Mouse (Mus musculus): Measurements from ENCODE around the gene Pum1. TPM values are rescaled to one million over a fixed set of nuclear protein-coding genes. Genes with fewer than 3 reads are reported as not detected.
A peak's percentile ranks its signal among the peaks of the same experiment; 100 is the strongest.

Gene Pum1
- polyA plus RNA-seq, 1 experiment from 2014 or later = 81.2 TPM

DNA sequence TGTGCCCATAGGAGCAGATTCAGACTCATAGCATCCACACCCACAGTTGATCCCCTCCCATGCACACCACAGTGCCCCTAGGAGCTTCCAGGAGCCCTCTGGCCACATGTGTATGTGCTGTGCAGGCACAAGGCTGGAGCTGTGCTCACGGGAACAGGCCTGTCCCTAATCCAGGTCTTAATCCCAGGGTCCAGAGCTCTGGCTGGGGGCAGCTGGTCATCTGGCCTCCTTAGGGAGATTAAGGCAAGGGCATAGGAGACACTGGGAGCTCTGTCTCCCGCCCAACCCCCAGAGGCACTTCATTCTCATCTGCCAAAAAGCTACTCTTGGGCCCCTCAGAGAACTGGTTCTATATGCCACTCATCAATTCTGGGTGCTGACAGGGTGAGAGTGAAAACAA is 140.5 kb downstream of the Pum1 start:
- H3K4me1 ChIP-seq = peaks cover 54% of the 10 kb centered on the region
- H3K27ac ChIP-seq (replicated peaks) = no peak overlapping the region
- no peaks in the 10 kb centered on the region for H3K36me3 ChIP-seq
- 74% methylated on average over 2 of the region's 2 CpGs for WGBS
- no peak for ATAC-seq (ENCODE audit: insufficient number of reproducible peaks, low FRiP score, low TSS enrichment, low read depth)
- H3K4me2 ChIP-seq (replicated peaks) = no peak overlapping the region
- no peak overlapping the region for H3K4me3 ChIP-seq (replicated peaks)
- H3K27me3 ChIP-seq = no peaks in the 10 kb centered on the region
- no peak overlapping the region for H3K9ac ChIP-seq
- no peaks in the 10 kb centered on the region for H3K9me3 ChIP-seq (replicated peaks)

GRCm38 (mm10) chr4:130804292-130804691 is 141.2 kb downstream of the Pum1 start:
- Histone ChIP-seq H3K4me1 (peaks cover 47% of the 10 kb centered on the region), H3K4me3 (replicated peaks) (no peak overlapping the region), H3K9ac (no peak overlapping the region), H3K36me3 (no peaks in the 10 kb centered on the region), H3K4me2 (replicated peaks) (no peak overlapping the region), H3K27ac (replicated peaks) (no peak overlapping the region), H3K9me3 (replicated peaks) (no peaks in the 10 kb centered on the region), H3K27me3 (no peaks in the 10 kb centered on the region)
- 48% methylated on average over 2 of the region's 2 CpGs for WGBS
- ATAC-seq (ENCODE audit: insufficient number of reproducible peaks, low FRiP score, low TSS enrichment, low read depth) = no peak

DNA sequence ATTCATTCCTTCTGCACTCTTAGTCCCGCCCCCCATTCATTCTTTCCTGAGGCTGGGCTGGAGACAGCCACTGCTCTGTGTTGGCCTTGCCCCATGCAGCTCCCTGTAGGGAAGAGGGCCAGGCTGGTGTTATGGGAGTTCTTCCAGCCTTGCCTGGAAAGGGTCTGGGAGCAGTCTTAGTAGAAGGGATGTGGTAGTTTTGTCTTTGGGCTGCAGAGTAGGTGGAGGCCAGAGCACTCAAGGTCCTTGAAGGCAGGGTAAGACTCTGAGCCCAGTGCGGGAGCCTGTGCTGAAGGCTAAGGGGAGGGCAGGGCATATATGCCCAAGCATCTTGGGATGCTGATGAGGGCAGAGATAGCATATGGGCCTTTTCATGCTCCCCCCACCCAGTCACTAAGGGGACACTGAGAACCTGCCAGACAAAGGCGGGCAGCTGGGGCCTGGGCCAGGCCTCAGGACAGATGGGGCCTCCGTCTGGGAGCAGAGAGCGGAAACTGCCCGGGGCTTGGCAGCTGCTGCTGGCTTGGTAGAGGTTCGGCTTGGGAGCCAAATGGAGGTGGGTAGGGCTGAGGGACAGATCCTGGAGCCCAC is 141.7 kb downstream of the Pum1 start:
- ATAC-seq (ENCODE audit: insufficient number of reproducible peaks, low FRiP score, low TSS enrichment, low read depth) = peak; percentile 29; the same call in 1 of the 2 replicates
- no peaks in the 10 kb centered on the region for H3K9me3 ChIP-seq (replicated peaks)
- peak overlapping the region; percentile 49; the same call in 1 of the 2 replicates for H3K27ac ChIP-seq (replicated peaks)
- no peak overlapping the region for H3K9ac ChIP-seq
- peaks cover 41% of the 10 kb centered on the region for H3K4me1 ChIP-seq
- no peaks in the 10 kb centered on the region for H3K27me3 ChIP-seq
- no peaks in the 10 kb centered on the region for H3K36me3 ChIP-seq
- WGBS = 60% methylated on average over 7 of the region's 7 CpGs
- H3K4me2 ChIP-seq (replicated peaks) = no peak overlapping the region
- no peak overlapping the region for H3K4me3 ChIP-seq (replicated peaks)

DNA sequence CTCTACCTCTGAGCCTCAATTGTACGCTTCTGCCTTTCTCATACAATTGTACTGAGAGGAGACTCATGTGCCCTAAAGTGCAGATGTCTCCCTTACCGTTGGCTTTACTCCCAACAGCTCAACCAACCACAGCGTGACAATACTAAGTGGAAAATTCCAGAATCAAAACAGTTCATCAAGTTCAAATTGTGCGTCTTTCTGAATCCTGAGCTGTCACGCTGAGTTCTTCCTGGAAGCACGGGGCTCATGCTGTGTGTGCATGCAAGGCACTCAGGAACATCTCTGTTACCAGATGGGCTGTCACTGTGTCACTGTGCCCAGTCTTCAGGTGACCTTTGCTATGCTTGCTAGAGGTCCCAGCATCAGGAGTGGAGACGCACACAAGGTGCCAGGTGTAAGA is 142.6 kb downstream of the Pum1 start:
- Histone ChIP-seq H3K4me1 (peaks cover 39% of the 10 kb centered on the region), H3K4me2 (replicated peaks) (no peak overlapping the region), H3K27ac (replicated peaks) (0 out of 2 replicates have a peak overlapping the region, but pooled peaks have one; percentile 49), H3K4me3 (replicated peaks) (no peak overlapping the region), H3K9ac (no peak overlapping the region), H3K36me3 (no peaks in the 10 kb centered on the region), H3K9me3 (replicated peaks) (no peaks in the 10 kb centered on the region), H3K27me3 (no peaks in the 10 kb centered on the region)
- 66% methylated on average over 7 of the region's 7 CpGs for WGBS
- ATAC-seq (ENCODE audit: insufficient number of reproducible peaks, low FRiP score, low TSS enrichment, low read depth) = no peak

DNA sequence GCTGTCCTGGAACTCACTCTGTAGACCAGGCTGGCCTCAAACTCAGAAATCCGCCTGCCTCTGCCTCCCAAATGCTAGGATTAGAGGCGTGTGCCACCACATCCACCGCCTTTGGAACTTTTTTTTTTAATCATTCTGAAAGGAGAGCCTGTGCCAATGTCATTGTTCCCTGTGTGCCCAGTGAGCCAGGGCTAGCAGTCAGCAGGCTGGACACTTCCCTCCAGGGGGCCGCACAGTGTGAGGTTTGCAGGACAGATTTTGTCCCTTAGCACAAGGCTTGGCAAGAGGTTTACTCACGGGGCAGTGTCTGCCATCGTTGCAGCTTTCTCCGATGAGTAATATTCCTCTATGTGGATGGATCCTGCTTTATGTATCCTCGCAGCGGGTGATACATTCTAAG is 143.6 kb downstream of the Pum1 start:
- Histone ChIP-seq H3K36me3 (no peaks in the 10 kb centered on the region), H3K27me3 (no peaks in the 10 kb centered on the region), H3K27ac (replicated peaks) (no peak overlapping the region), H3K4me3 (replicated peaks) (no peak overlapping the region), H3K9ac (no peak overlapping the region), H3K4me1 (peaks cover 38% of the 10 kb centered on the region), H3K4me2 (replicated peaks) (no peak overlapping the region), H3K9me3 (replicated peaks) (no peaks in the 10 kb centered on the region)
- ATAC-seq (ENCODE audit: insufficient number of reproducible peaks, low FRiP score, low TSS enrichment, low read depth) = no peak
- 92% methylated on average over 9 of the region's 9 CpGs for WGBS

DNA sequence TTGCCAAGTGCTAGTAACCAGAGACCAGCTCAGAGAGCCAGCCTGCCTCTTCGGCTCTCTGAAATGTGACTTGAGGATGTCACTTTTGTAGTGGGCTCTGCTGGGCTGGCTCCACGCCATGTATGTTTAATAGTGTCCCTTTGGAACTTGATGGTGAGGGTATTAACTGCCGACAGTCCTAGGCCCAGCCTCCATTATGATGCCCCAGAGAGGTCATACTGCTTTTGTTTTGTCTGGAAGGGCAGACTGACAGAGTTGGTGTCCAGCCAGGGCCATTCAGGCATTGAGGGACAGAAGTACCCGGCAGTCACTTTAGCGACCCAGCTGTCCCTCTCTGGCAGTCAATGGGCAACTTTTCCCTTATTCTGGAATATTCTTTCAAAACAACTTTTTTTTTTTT is 146.7 kb downstream of the Pum1 start:
- no peak overlapping the region for H3K9ac ChIP-seq
- H3K36me3 ChIP-seq = no peaks in the 10 kb centered on the region
- H3K4me3 ChIP-seq (replicated peaks) = no peak overlapping the region
- H3K4me2 ChIP-seq (replicated peaks) = no peak overlapping the region
- peaks cover 18% of the 10 kb centered on the region for H3K4me1 ChIP-seq
- H3K27me3 ChIP-seq = no peaks in the 10 kb centered on the region
- 64% methylated on average over 5 of the region's 5 CpGs for WGBS
- ATAC-seq (ENCODE audit: insufficient number of reproducible peaks, low FRiP score, low TSS enrichment, low read depth) = no peak
- no peaks in the 10 kb centered on the region for H3K9me3 ChIP-seq (replicated peaks)
- no peak overlapping the region for H3K27ac ChIP-seq (replicated peaks)

DNA sequence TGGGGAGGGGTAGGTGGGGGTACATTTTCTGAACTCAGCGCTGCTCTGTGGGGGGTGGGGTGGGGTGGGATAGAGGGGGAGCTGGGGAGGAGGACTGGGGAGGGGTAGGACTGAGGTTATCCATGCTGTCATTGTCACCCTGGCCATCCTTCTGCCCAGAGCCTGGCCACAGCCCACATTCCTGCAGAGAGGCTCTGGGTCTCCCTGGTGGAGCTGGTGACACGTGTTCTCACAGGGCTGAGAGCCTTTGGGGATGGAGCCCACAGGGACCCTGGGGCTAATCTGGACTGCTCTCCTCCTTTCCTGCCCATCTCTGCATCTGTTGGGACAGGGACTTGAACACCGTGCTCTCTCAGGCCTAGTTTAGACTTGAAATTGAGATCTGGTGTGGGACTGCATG is 147.7 kb downstream of the Pum1 start:
- Histone ChIP-seq H3K27ac (replicated peaks) (no peak overlapping the region), H3K9ac (no peak overlapping the region), H3K9me3 (replicated peaks) (no peaks in the 10 kb centered on the region), H3K36me3 (no peaks in the 10 kb centered on the region), H3K4me1 (peaks cover 17% of the 10 kb centered on the region), H3K4me3 (replicated peaks) (no peak overlapping the region), H3K4me2 (replicated peaks) (no peak overlapping the region), H3K27me3 (no peaks in the 10 kb centered on the region)
- ATAC-seq (ENCODE audit: insufficient number of reproducible peaks, low FRiP score, low TSS enrichment, low read depth) = no peak
- WGBS = 59% methylated on average over 3 of the region's 3 CpGs

GRCm38 (mm10) chr4:130811385-130811784 is 148.3 kb downstream of the Pum1 start:
- Histone ChIP-seq H3K27me3 (no peaks in the 10 kb centered on the region), H3K4me1 (peaks cover 14% of the 10 kb centered on the region; the same call in 1 of the 2 replicates), H3K27ac (replicated peaks) (no peak overlapping the region), H3K9me3 (replicated peaks) (no peaks in the 10 kb centered on the region), H3K9ac (no peak overlapping the region), H3K4me2 (replicated peaks) (no peak overlapping the region), H3K4me3 (replicated peaks) (no peak overlapping the region), H3K36me3 (no peaks in the 10 kb centered on the region)
- 71% methylated on average over 7 of the region's 7 CpGs for WGBS
- no peak for ATAC-seq (ENCODE audit: insufficient number of reproducible peaks, low FRiP score, low TSS enrichment, low read depth)

DNA sequence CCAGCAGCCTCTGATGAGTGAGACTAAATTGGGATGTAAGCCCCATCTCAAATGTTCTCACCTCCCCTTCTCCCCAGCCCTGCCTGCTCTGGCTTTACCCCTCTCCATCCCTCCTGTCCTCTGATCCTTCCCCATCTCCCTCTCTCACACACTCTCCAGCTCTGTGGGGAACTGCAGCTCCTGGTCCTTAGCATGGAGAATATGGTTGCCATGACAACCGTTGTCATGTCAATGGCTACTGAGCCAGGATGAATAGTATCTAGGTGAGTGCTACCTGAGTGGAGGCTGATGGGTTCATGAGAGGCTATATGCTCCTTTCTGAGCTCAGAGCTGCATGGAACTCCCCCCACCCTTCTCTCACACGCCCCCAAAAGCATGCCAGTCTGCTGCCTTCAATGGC is 150.8 kb downstream of the Pum1 start:
- Histone ChIP-seq H3K4me1 (peaks cover 14% of the 10 kb centered on the region; the same call in 1 of the 2 replicates), H3K36me3 (0 out of 2 replicates have a peak, but pooled peaks cover 4% of the 10 kb centered on the region), H3K27me3 (no peaks in the 10 kb centered on the region), H3K9ac (no peak overlapping the region), H3K4me2 (replicated peaks) (no peak overlapping the region), H3K27ac (replicated peaks) (no peak overlapping the region), H3K4me3 (replicated peaks) (no peak overlapping the region), H3K9me3 (replicated peaks) (no peaks in the 10 kb centered on the region)
- ATAC-seq (ENCODE audit: insufficient number of reproducible peaks, low FRiP score, low TSS enrichment, low read depth) = no peak
- WGBS = 38% methylated on average over 2 of the region's 2 CpGs

DNA sequence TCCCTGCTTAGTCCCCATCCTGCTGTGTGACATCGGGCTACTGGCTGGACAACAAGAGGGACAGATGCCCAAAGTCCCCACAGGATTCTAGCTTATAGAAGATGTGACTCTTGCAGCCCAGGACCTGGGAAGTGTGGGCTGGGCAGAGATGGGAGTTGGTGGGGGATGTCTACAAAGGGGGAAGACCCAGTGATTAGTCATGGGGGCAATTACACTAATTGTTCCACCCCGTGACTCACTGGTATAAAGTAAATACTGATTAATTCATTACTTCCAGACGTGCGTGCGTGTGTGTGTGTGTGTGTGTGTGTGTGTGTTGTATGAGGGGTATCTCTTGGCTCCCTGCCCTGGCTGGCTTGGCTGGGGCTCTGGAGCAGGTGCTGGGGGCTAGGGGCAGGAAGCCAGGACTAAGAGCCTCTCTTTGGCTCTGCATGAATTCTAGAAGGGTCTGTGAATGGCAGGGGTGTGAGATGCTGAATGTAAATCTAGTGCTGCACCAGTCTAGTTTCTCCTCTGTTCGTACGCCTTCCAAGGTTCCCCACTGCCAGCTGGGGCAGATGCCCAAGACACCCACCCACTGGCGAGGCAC is 151.7 kb downstream of the Pum1 start:
- Histone ChIP-seq H3K36me3 (0 out of 2 replicates have a peak, but pooled peaks cover 5% of the 10 kb centered on the region), H3K27me3 (no peaks in the 10 kb centered on the region), H3K27ac (replicated peaks) (no peak overlapping the region), H3K9me3 (replicated peaks) (no peaks in the 10 kb centered on the region), H3K9ac (no peak overlapping the region), H3K4me2 (replicated peaks) (no peak overlapping the region), H3K4me3 (replicated peaks) (no peak overlapping the region), H3K4me1 (peaks cover 14% of the 10 kb centered on the region; the same call in 1 of the 2 replicates)
- 45% methylated on average over 8 of the region's 8 CpGs for WGBS
- ATAC-seq (ENCODE audit: insufficient number of reproducible peaks, low FRiP score, low TSS enrichment, low read depth) = no peak

DNA sequence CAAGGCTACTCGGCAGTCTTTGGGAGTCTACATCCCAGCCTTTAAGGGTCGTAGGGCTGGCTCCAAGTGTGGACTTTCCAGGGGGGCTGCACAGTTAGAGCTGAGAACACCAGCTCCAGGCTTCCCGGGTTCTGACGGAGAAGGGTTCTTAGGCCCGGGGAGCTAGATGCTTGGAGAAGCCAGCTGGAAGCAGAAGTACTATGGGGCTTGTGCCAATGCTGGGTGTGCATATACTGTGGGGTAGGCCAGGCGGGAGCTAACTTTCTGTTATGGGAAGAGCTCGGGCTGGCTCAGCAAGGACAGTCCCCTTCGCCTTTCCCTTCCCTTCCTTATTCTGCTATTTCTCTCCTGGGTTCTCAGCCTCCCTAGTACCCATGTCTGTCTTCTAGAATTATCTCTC is 152.7 kb downstream of the Pum1 start:
- H3K4me1 ChIP-seq = peaks cover 14% of the 10 kb centered on the region; the same call in 1 of the 2 replicates
- ATAC-seq (ENCODE audit: insufficient number of reproducible peaks, low FRiP score, low TSS enrichment, low read depth) = no peak
- 78% methylated on average over 8 of the region's 8 CpGs for WGBS

GRCm38 (mm10) chr4:130819806-130820205 is 156.7 kb downstream of the Pum1 start:
- WGBS = 72% methylated on average over 3 of the region's 3 CpGs
- ATAC-seq (ENCODE audit: insufficient number of reproducible peaks, low FRiP score, low TSS enrichment, low read depth) = no peak
- Histone ChIP-seq H3K36me3 (peaks cover 38% of the 10 kb centered on the region), H3K4me2 (replicated peaks) (no peak overlapping the region), H3K27ac (replicated peaks) (no peak overlapping the region), H3K4me3 (replicated peaks) (no peak overlapping the region), H3K9ac (no peak overlapping the region), H3K4me1 (peaks cover 13% of the 10 kb centered on the region; the same call in 1 of the 2 replicates), H3K27me3 (no peaks in the 10 kb centered on the region), H3K9me3 (replicated peaks) (no peaks in the 10 kb centered on the region)

More for the DNA sequence above, 152.7 kb downstream of the Pum1 start:
- H3K27me3 ChIP-seq = no peaks in the 10 kb centered on the region
- no peak overlapping the region for H3K4me2 ChIP-seq (replicated peaks)
- no peak overlapping the region for H3K4me3 ChIP-seq (replicated peaks)
- no peak overlapping the region for H3K9ac ChIP-seq
- H3K36me3 ChIP-seq = 0 out of 2 replicates have a peak, but pooled peaks cover 11% of the 10 kb centered on the region
- no peak overlapping the region for H3K27ac ChIP-seq (replicated peaks)
- H3K9me3 ChIP-seq (replicated peaks) = no peaks in the 10 kb centered on the region

Measured in embryonic facial prominence, embryonic 15.5 days (tissue).